Mouse (Mus musculus) liver, adult 2 months (tissue): ENCODE measurements around the gene Slc25a4.

ENCODE experiments used
- CTCF ChIP-seq: fragments of 200-500 bp; IDR thresholded peaks from 2 replicates; pipeline ENCODE4 v1.5.1; 2011; ENCODE audit warnings: low read depth, low read length, control low read depth
- POLR2A ChIP-seq: fragments of 200-500 bp; IDR thresholded peaks from 2 replicates; pipeline ENCODE4 v1.6.1; 2011; ENCODE audit warnings: low read length, control low read depth; ENCODE audit not compliant: insufficient read depth; ENCODE audit errors: extremely low read depth

GRCm38 (mm10) chr8:46212194-46212593 is 1.1 kb upstream of the Slc25a4 start:
- TF ChIP-seq CTCF, result no peak
- TF ChIP-seq POLR2A, result no peak
